Mouse (Mus musculus) right cerebral cortex, postnatal 10 days (tissue): ENCODE results near the gene 9530068E07Rik.

Experiments
- DNase-seq, 2 experiments: peaks; one replicate each; pipeline ENCODE4 v3.0.0; 2021; ENCODE audit warnings: low spot score in 2 of 2

The 9530068E07Rik gene

DNA sequence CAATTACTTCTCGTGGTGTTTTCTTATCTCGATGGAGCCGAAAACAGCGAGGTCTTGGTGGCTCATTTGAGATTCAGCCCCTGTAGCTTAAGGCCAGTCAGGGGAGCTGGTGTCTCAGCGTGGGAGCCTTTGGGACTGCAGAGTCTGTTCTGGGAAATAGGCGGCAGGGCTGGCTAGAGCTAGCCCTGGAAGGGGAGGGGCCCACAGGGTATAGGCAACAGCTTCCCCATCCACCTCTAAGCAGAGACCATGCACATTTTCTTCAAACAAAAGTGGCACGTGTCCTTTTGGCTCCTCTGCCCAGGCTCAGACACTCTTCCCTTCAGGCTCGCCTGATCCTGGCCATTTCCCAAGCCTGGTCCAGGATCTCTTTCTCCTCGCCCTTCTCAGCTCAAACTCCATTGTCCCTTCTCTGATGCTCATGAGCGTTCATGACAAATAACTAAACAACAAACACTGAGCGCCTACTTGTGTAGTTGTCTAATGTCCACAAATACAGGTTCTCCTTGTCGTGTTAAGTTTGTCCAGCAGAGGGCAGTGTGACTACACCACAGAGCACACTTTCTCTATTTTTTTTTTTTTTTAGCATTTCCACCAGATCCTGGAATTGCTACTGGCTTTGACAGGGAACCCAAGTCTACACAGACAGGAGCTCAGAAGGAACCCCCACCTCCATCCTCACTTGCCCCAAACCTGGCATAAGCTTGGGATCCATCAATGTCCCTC is 25.0 kb downstream of the 9530068E07Rik start:
- DNase-seq = peak; percentile 70 to 82

DNA sequence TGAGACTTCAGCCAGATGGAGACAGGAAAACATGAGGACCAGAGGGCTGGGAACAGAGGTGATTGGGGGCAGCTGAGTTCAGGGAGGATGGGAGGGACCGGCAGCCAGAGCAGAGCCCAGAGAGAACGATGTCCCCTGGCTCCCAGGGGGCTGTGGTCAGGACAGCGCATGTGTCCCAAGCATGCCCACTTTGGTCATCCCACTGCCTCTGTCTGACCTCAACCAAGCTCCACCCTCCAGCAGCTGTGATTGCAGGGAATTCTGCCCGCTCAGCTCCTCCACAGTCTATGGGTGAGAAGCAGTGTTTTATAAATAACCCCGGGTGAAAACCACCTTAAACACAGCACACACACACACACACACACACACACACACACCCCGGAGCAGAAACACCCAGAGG is 33.2 kb downstream of the 9530068E07Rik start:
- DNase-seq = no peak

DNA sequence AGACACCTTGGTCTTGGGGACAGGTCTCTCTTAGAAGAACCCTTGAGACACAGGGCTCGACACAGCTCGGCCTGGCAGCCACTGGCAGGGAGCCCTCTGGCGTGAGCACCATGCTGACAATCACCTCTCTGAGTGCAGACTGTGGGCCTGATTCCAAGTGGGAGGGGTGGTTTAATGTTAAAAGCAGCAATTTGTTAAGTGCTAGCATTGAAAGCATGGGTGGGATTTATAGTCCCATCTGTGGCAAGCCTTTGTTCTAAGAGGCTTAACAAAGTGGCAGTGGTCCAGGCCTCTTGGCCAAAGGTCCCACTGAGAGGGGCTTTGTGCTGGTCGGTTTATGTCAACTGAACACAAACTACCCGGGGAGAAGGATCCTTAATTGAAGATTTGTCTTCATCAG is 35.4 kb downstream of the 9530068E07Rik start:
- DNase-seq = peak; percentile 80 to 82

DNA sequence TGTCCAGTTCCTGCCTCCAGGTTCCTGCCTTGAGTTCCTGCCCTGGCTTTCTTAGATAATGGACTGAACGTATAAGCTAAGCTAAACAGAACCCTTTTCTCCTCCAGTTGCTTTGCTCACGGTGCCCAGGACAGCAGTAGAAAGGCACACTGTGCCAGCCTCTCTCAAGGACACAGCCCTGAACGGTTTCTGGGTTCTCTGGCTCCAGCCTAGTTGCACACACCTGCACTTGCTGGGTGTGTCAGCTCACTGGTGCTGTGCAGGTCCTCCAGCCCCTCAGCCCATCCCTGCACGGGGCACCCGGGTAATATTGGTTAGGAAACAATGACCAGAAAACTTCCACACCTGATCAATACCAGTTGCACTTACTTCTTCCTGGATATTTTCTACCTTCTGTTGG is 35.9 kb downstream of the 9530068E07Rik start:
- DNase-seq = no peak

DNA sequence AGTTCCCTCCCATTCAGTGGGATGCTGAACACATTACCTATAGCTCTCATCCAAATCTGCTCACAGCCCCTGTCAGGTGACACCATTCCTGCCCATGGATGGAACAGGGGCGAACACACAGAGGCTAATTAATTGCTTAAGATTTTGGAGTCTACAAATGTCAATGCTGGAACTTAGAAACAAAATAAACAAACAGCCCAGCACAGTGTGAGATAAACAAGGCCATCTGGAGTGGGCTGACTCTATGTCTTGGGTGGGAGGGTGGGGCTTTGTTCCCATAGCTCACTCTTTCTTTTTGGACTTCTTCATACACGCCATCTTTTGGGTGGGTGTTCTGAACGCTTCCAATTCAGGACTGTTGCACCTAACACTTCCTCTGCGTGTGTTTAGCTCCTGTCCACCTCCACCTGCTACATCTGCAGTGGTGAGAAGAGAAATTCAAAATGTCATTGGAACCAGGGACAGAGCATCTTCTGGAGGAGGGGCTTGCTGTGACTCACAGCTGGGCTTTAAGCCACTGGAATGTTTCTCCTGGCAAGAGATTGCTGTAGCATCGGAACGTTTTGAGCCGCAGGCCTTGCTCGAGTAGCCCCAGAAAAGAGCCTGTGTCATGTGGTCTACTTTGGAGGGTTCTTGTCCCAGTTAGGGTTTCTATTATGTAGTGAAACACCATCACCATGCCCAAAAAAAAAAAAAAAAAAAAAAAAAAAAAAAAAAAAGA is 37.0 kb downstream of the 9530068E07Rik start:
- no peak for DNase-seq

DNA sequence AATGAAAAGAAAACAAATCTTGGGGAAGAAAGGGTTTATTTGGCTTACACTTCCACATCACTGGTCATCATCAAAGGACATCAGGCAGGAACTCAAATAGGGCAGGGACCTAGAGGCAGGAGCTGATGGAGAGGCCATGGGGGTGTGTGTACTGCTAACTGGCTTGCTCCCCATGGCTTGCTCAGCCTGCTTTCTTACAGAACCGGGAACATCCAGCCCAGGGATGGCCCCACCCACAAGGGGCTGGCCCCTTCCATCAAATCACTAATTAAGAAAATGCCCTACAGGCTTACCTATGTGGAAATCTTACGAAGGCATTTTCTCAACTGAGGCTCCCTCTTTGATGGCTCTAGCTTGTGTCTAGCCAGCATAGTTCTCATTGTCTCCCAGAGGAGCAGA is 37.6 kb downstream of the 9530068E07Rik start:
- DNase-seq = no peak

DNA sequence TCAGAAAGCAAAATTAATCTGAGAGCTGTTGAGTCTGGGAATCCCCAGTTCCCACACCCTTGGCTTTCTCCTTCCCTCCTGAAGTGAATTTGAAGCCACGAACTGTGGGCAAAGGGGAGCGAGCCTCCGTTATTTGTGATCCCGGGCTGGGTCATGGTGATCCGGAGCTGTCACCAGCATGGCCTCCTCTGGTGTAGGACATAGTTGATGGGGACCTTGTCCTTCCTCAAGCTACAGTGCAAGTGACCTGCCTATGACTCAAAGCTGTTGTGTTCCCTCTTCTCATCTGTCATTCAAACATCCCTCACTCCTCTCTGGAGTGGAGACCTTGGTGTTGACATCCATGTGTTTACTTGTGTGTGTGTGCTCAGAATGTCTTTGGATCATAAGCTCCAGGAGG is 39.2 kb downstream of the 9530068E07Rik start:
- no peak for DNase-seq

DNA sequence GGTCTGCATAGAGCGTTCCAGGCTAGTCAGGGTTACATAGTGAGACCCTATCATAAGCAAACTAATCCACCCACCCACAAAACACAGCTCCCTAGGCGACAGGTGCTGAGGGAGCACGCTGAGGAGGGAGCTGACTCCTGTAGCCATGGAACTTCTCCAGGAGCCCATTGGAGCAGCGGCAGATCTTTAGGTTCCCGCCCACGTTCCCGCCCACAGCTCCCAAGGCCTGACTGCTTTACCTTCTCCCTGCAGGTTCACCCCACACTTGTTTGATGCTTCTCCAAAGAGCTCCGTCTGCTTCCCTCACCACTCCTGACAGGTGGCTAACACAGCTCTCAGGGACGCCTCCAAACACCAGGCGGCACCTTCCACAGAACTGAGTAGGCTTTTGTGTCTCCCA is 40.9 kb downstream of the 9530068E07Rik start:
- peak; percentile 67 to 81 for DNase-seq

DNA sequence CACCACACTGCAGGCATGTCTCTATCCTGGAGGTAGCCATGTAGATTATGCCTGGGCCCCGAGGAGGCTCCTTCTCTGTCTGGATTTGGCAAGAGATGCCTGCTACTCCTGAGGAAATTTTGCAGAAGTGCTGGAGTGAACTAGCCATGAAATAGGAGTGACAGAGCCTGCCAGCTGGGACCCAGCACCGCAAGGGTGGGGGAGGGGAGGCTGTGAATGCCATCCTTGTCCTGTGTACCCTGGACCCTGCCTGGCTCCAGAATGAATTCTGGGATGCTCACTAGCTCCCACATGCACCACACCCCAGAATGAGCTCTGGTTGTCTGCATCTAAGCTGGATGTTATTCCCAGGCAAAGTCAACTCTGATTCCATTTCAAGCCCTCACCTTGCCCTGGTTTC is 44.9 kb downstream of the 9530068E07Rik start:
- DNase-seq = no peak

DNA sequence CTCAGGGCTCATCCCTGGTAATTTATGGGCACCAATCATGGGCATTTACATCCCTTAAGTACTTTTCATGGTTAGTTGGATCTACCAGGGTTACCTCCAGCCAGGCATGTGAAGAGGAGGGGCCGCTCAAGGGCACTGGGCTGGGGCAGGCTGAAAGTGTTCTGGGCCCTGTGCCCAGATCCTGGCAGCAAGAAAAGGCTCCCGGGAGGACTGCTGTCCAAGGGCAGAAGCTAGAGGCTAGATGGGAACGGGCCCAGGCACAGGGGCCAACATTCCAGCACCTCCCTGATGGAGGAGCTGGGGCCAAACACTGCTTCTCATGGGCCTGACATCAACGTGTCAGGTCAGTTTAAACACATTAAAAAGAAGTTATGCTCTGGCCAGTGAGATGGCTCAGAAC is 51.0 kb downstream of the 9530068E07Rik start:
- DNase-seq = peak; percentile 58 to 70

DNA sequence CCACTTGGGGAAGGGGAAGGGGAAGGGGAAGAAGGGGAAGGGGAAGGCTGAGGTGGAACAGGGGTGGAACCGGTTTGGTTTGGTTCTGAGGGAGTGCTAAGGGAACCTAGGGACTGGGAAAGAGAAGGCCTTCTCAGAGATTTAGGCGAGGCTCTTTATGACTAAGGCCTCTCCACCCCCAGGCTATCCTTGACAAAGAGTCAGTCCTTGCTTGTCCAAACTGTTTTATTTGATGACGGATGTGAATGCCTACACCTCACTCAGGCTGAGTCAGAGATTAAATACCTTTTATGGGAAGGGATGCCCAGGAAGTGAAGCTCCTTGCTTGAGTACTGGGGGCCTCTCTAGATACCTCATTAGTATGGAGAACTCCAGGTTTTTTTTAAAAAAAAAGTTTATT is 52.8 kb downstream of the 9530068E07Rik start:
- no peak for DNase-seq

DNA sequence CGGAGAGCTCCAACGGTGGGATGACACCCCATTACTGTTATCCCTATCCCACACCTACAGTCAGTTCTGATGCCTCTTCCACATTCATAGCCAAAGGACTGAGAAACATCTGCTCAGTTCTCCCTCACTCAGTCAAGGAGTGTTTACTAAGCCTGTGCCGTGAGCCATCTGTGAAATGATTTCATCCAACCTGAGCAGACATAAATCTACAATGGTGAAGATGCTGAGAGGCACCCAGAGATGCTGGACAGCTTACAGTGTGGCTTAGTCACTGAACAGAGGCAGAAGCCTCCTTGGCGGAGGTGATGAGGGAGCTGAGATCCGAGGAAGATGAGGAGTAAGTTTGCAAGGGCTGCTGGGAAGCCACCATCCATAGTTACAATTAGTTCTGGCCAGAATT is 62.1 kb downstream of the 9530068E07Rik start:
- DNase-seq = no peak
